Mouse (Mus musculus) inflammation-experienced regulatory T-cells (primary cell): Measurements from ENCODE around the gene Mkrn3. TPM values are rescaled to one million over a fixed set of nuclear protein-coding genes. Genes with fewer than 3 reads are reported as not detected.

Experiments
- polyA plus RNA-seq, 2 experiments: library from polyadenylated mRNA; unstranded; fragments of 100-300 nt; shearing (Covaris generic); gene quantifications; one replicate each; pipeline ENCODE4 v1.2.1; 2017

Mkrn3 gene
- not detected for polyA plus RNA-seq

GRCm38 (mm10) chr7:62419493-62420360 is at the start of gene Mkrn3:
TSS of gene Mkrn3 (minus strand) at chr7:62420139.

GRCm38 (mm10) chr7:62463878-62464755 is 44.2 kb upstream of the Mkrn3 start, which contains the start of gene Peg12:
TSS of gene Peg12 (minus strand) at chr7:62464510.

DNA sequence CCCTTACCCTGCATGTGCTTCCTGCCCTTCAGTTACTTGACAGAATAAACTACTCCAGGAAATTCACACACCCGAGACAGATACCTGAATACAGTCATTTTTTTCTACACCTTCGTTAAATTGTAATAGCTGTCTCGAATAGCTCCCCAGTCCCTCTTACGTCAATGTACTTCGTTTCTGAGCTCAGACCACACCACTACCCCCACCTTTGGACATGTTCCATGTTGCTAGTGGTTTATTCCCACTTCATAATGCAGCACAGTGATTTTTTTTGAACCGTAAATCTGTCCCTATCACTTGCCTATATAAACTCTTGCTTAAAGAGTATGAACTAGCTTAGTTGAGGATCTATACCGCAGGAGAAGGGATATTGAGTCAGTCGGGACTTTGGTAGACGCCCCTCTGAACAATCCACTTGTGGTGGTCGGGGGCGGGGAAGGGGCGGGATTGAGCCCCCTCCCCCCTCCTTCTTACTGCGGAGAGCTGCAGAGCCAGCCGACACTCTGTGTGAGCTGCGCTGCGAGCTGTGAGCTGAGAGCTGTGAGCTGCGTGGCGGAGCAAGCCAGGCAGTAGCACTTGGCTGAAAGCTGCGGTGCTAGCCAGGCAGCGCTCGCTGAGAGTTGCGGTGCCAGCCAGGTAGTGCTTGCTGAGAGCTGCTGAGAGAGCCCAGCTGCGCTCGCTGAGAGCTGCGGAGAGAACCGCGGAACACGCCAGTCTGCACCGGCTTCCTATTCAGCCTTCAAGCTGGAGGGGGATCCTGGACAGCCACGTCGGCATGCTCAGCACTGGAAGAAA is 43.2 kb downstream of the Mkrn3 start, which contains the start of gene Magel2:
Gene Magel2, plus strand, starts transcription at position 501 of the 795 bp plus-strand sequence.

Other genes with a start within 250 kb of the Mkrn3 start
- gene Ndn, start 73.6 kb downstream of the Mkrn3 start, polyA plus RNA-seq = under 1 TPM; 0.12 to 0.42 TPM
- under 1 TPM in 1 of 2 experiments, not detected in 1; 0.42 TPM for gene Magel2, start 43.1 kb downstream of the Mkrn3 start, polyA plus RNA-seq
- gene Peg12, start 44.4 kb upstream of the Mkrn3 start, polyA plus RNA-seq = under 1 TPM; 0.22 to 0.66 TPM